Mouse (Mus musculus) limb, embryonic 14.5 days (tissue): ENCODE measurements around the gene Emp1. TPM values are rescaled to one million over a fixed set of nuclear protein-coding genes. Genes with fewer than 3 reads are reported as not detected.

ENCODE experiments used
- ATAC-seq: fragments of 200-750 bp; cut with Nextera tagmentation; 2 replicates; pipeline ENCODE4 v1.8.0; 2017; ENCODE audit warnings: low read depth, moderate number of reproducible peaks, moderate TSS enrichment; ENCODE audit not compliant: low FRiP score
- DNase-seq: peaks from one replicate; pipeline ENCODE4 v3.0.0-alpha.2; 2015; ENCODE audit warnings: low spot score
- H3K27ac ChIP-seq: fragments of 300-500 bp; sonication (generic); replicated peaks from 2 replicates; pipeline ENCODE4 v1.5.1; 2014; ENCODE audit warnings: low read depth, mild to moderate bottlenecking, low read length, moderate library complexity, mixed read lengths
- H3K27me3 ChIP-seq: fragments of 300-500 bp; sonication (generic); 2 replicates; pipeline ENCODE4 v1.6.1; 2014; ENCODE audit warnings: low read length, mixed read lengths; ENCODE audit not compliant: control insufficient read depth, insufficient read depth
- H3K36me3 ChIP-seq: fragments of 300-500 bp; sonication (generic); 2 replicates; pipeline ENCODE4 v1.6.1; 2014; ENCODE audit warnings: mild to moderate bottlenecking, low read length, moderate library complexity, mixed read lengths; ENCODE audit not compliant: control insufficient read depth, insufficient read depth
- H3K4me1 ChIP-seq: fragments of 300-500 bp; sonication (generic); 2 replicates; pipeline ENCODE4 v1.6.1; 2014; ENCODE audit warnings: antibody characterized with exemption, low read length, mixed read lengths; ENCODE audit not compliant: control insufficient read depth, insufficient read depth
- H3K4me2 ChIP-seq: fragments of 300-500 bp; sonication (generic); replicated peaks from 2 replicates; pipeline ENCODE4 v1.6.1; 2014; ENCODE audit warnings: low read depth, mild to moderate bottlenecking, low read length, moderate library complexity; ENCODE audit not compliant: severe bottlenecking
- H3K4me3 ChIP-seq: fragments of 300-500 bp; sonication (generic); replicated peaks from 2 replicates; pipeline ENCODE4 v1.5.1; 2014; ENCODE audit warnings: low read length
- H3K9ac ChIP-seq: fragments of 300-500 bp; sonication (generic); 2 replicates; pipeline ENCODE4 v1.6.1; 2014; ENCODE audit warnings: mild to moderate bottlenecking, low read depth, low read length, moderate library complexity; ENCODE audit not compliant: severe bottlenecking
- H3K9me3 ChIP-seq: fragments of 300-500 bp; sonication (generic); 2 replicates; pipeline ENCODE4 v1.6.1; 2016; ENCODE audit warnings: low read length; ENCODE audit not compliant: control insufficient read depth
- POLR2A ChIP-seq: fragments of 200-500 bp; IDR thresholded peaks from 2 replicates; pipeline ENCODE4 v1.8.0; 2012; ENCODE audit warnings: inconsistent platforms, mild to moderate bottlenecking, moderate library complexity, borderline replicate concordance; ENCODE audit not compliant: insufficient read depth, insufficient read length; ENCODE audit errors: extremely low read depth
- WGBS: fragments of 180-500 bp; shearing (Covaris S2); extraction: QIAGEN DNeasy Blood & Tissue Kit; methylation state at CpG from one replicate; pipeline ENCODE4 v1.1.7; 2014; 5-methylcytosine and 5-hydroxymethylcytosine counted together
- polyA plus RNA-seq, 2 experiments: library from polyadenylated mRNA; depleted of rRNA in 1 of 2; stranded (reverse) in 1 of 2; unstranded in 1 of 2; fragments of >200 nt; fragmentation: Nextera tagmentation in 1 of 2; extraction: Ambion mirVana in 1 of 2; gene quantifications; 2 replicates each; pipeline versions ENCODE4 v1.2.1 to v1.2.3; 2012 to 2014

Emp1 gene
- polyA plus RNA-seq, 2 experiments, result 98.9 to 366 TPM

DNA sequence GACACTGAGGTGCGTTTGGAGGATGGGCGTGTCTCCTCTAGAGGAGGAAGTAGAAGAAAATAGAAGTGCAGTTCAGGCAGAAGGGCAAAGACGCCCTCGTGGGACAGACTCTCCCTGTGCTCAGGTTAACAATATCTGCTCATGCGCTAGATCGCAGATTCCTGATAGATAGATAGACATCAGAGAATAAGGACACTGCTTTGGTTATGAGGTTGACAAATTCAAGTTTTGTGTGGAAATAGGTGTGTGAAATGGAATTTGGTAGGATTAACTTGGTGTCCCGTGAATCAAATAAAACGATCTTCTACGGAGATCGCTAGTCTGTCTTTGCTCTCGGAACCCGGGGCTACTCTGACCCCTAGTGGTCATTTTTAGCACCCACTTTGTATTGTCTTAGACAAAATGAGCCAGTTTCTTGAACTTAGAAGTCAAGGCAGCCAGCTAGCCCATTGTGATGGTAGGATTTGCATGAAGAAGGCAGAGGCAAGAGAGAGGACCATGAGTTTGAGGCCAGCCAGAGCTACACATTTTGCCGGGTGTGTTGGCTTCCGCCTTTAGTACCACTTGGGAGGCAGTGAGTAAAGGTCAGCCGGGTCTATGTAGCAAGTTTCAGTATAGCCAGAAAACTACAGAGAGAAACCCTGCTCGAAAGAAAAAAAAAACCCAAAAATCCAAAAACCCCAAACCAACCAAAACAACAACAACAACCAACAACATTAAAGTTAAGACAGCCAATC, 15.4 kb downstream of the Emp1 start:
- peak; percentile 76 for DNase-seq
- peaks cover 15% of the 10 kb centered on the region for H3K4me1 ChIP-seq
- H3K27me3 ChIP-seq, result no peaks in the 10 kb centered on the region
- H3K27ac ChIP-seq, result no peak overlapping the region
- H3K4me3 ChIP-seq, result no peak overlapping the region
- TF ChIP-seq POLR2A, result no peak
- no peaks in the 10 kb centered on the region for H3K9me3 ChIP-seq
- WGBS, result 25% methylated on average over 16 of the region's 16 CpGs
- H3K4me2 ChIP-seq, result peak overlapping the region; percentile 9; the same call in 1 of the 2 replicates
- H3K36me3 ChIP-seq, result peaks cover 62% of the 10 kb centered on the region
- peak; percentile 61; the same call in 1 of the 2 replicates for ATAC-seq
- no peak overlapping the region for H3K9ac ChIP-seq

- H3K36me3 ChIP-seq, result peaks cover 44% of the 10 kb centered on the region
- DNase-seq, result no peak
- no peak for TF ChIP-seq POLR2A
- H3K9ac ChIP-seq, result no peak overlapping the region
- H3K9me3 ChIP-seq, result no peaks in the 10 kb centered on the region
- no peak overlapping the region for H3K4me2 ChIP-seq
- ATAC-seq, result no peak
- peaks cover 6% of the 10 kb centered on the region; the same call in 1 of the 2 replicates for H3K4me1 ChIP-seq
- H3K27ac ChIP-seq, result no peak overlapping the region
- H3K4me3 ChIP-seq, result no peak overlapping the region
- H3K27me3 ChIP-seq, result no peaks in the 10 kb centered on the region
Observed at GRCm38 (mm10) chr6:135383919-135384318, 21.6 kb downstream of the Emp1 start.

DNA sequence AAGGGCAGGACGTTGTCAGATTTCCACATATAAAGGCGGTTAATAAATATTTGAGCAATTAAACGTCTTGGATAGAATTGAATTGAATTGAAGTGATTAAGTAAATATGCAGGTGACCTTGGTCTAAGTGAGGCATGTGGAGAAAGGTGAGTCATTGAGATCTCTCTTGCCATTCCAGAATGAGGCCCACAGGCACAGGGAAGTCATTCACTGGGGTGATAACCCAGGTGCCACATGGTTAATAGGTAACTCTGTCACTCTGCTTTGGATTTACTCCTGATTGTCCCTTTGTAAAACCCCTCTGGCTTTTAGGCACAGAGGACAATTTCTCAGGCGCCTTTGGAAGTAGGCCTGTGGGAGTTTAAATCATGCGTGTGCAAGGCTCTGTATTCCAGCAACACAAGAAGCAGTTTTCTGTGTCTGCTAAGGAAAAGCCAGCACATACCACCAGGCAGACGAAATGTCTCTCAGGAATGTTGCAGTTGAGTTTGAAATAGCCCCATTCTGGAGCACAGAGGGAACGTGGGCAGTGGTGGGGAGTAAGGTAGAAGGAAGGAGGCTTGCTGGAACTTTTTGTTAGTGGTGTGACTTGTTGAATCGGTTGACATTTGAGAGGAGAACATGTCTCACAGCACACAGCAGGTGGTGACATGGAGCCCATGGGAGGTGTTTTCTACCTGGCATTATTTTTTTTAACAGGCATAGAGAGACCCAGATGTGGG, 23.6 kb downstream of the Emp1 start:
- Histone ChIP-seq H3K27ac (no peak overlapping the region), H3K9ac (no peak overlapping the region), H3K4me2 (no peak overlapping the region), H3K4me3 (no peak overlapping the region), H3K4me1 (peaks cover 6% of the 10 kb centered on the region; the same call in 1 of the 2 replicates), H3K27me3 (no peaks in the 10 kb centered on the region), H3K9me3 (no peaks in the 10 kb centered on the region), H3K36me3 (peaks cover 24% of the 10 kb centered on the region)
- 60% methylated on average over 8 of the region's 8 CpGs for WGBS
- no peak for ATAC-seq
- TF ChIP-seq POLR2A, result no peak
- DNase-seq, result no peak

- no peak for ATAC-seq
- no peak overlapping the region for H3K4me2 ChIP-seq
Observed at GRCm38 (mm10) chr6:135387653-135388052, 25.3 kb downstream of the Emp1 start.

GRCm38 (mm10) chr6:135388711-135389110, 26.4 kb downstream of the Emp1 start:
- Histone ChIP-seq H3K36me3 (peaks cover under 1% of the 10 kb centered on the region; the same call in 1 of the 2 replicates), H3K4me3 (no peak overlapping the region), H3K4me1 (peaks cover 10% of the 10 kb centered on the region; the same call in 1 of the 2 replicates), H3K9ac (no peak overlapping the region), H3K27ac (no peak overlapping the region), H3K9me3 (no peaks in the 10 kb centered on the region), H3K27me3 (no peaks in the 10 kb centered on the region), H3K4me2 (no peak overlapping the region)
- DNase-seq, result no peak
- WGBS, result 63% methylated on average over 8 of the region's 8 CpGs
- no peak for ATAC-seq
- no peak for TF ChIP-seq POLR2A

More at GRCm38 (mm10) chr6:135387653-135388052, 25.3 kb downstream of the Emp1 start:
- Histone ChIP-seq H3K27ac (no peak overlapping the region), H3K36me3 (peaks cover 7% of the 10 kb centered on the region; the same call in 1 of the 2 replicates), H3K9me3 (no peaks in the 10 kb centered on the region), H3K4me3 (no peak overlapping the region), H3K4me1 (peaks cover 6% of the 10 kb centered on the region; the same call in 1 of the 2 replicates), H3K27me3 (no peaks in the 10 kb centered on the region), H3K9ac (no peak overlapping the region)
- WGBS, result 86% methylated on average over 1 of the region's 1 CpGs
- no peak for DNase-seq
- TF ChIP-seq POLR2A, result no peak
